Mouse (Mus musculus) midbrain, embryonic 12.5 days (tissue): ENCODE results near the gene Alg11. TPM values are rescaled to one million over a fixed set of nuclear protein-coding genes. Genes with fewer than 3 reads are reported as not detected.

Experiments
- ATAC-seq: fragments of 200-750 bp; cut with Nextera tagmentation; 2 replicates; pipeline ENCODE4 v1.8.0; 2017; ENCODE audit warnings: low read depth, moderate TSS enrichment, moderate library complexity; ENCODE audit not compliant: low FRiP score
- H3K27ac ChIP-seq: fragments of 300-500 bp; sonication (generic); replicated peaks from 2 replicates; pipeline ENCODE4 v1.5.1; 2016; ENCODE audit warnings: mild to moderate bottlenecking
- H3K27me3 ChIP-seq: fragments of 300-500 bp; sonication (generic); 2 replicates; pipeline ENCODE4 v1.6.1; 2016; ENCODE audit warnings: mild to moderate bottlenecking
- H3K36me3 ChIP-seq: fragments of 300-500 bp; sonication (generic); 2 replicates; pipeline ENCODE4 v1.6.1; 2016
- H3K4me1 ChIP-seq: fragments of 300-500 bp; sonication (generic); 2 replicates; pipeline ENCODE4 v1.6.1; 2016
- H3K4me2 ChIP-seq: fragments of 300-500 bp; sonication (generic); replicated peaks from 2 replicates; pipeline ENCODE4 v1.6.1; 2016; ENCODE audit warnings: mild to moderate bottlenecking, moderate library complexity
- H3K4me3 ChIP-seq: fragments of 300-500 bp; sonication (generic); 2 replicates; pipeline ENCODE4 v1.5.1; 2016; ENCODE audit warnings: mild to moderate bottlenecking
- H3K9ac ChIP-seq: fragments of 300-500 bp; sonication (generic); replicated peaks from 2 replicates; pipeline ENCODE4 v1.6.1; 2016; ENCODE audit warnings: mild to moderate bottlenecking, moderate library complexity
- H3K9me3 ChIP-seq: fragments of 300-500 bp; sonication (generic); 2 replicates; pipeline ENCODE4 v1.6.1; 2016; ENCODE audit warnings: mild to moderate bottlenecking
- WGBS: fragments of 180-500 bp; shearing (Covaris S2); methylation state at CpG from one replicate; pipeline ENCODE4 v1.1.7; 2016; 5-methylcytosine and 5-hydroxymethylcytosine counted together
- polyA plus RNA-seq: library from polyadenylated mRNA; unstranded; fragments of >200 nt; fragmentation: Nextera tagmentation; extraction: Ambion mirVana; gene quantifications from 2 replicates; pipeline ENCODE4 v1.2.1, GENCODE M21; 2016

Gene Alg11
- polyA plus RNA-seq, 1 experiment from 2014 or later = 31.7 TPM

- 83% methylated on average over 3 of the region's 3 CpGs for WGBS
- H3K4me1 ChIP-seq = peaks cover 12% of the 10 kb centered on the region; the same call in 1 of the 2 replicates
- no peaks in the 10 kb centered on the region for H3K36me3 ChIP-seq
- H3K4me2 ChIP-seq = no peak overlapping the region
- H3K27ac ChIP-seq = no peak overlapping the region
- ATAC-seq = no peak
- H3K27me3 ChIP-seq = no peaks in the 10 kb centered on the region; the same call in 1 of the 2 replicates
- H3K9me3 ChIP-seq = no peaks in the 10 kb centered on the region
- H3K4me3 ChIP-seq = no peak overlapping the region
- no peak overlapping the region for H3K9ac ChIP-seq
Measured at GRCm38 (mm10) chr8:22042515-22042914, 18.0 kb upstream of the Alg11 start.

- Histone ChIP-seq H3K36me3 (no peaks in the 10 kb centered on the region), H3K4me3 (no peak overlapping the region), H3K9ac (no peak overlapping the region), H3K27me3 (no peaks in the 10 kb centered on the region; the same call in 1 of the 2 replicates), H3K27ac (no peak overlapping the region), H3K4me2 (no peak overlapping the region), H3K9me3 (no peaks in the 10 kb centered on the region), H3K4me1 (peaks cover 12% of the 10 kb centered on the region; the same call in 1 of the 2 replicates)
- no peak for ATAC-seq
- 65% methylated on average over 12 of the region's 12 CpGs for WGBS
Measured at GRCm38 (mm10) chr8:22043706-22044105, 16.8 kb upstream of the Alg11 start.

GRCm38 (mm10) chr8:22047699-22048464 lies 12.6 kb upstream of the Alg11 start:
- Histone ChIP-seq H3K36me3 (no peaks in the 10 kb centered on the region), H3K4me3 (no peak overlapping the region), H3K4me2 (no peak overlapping the region), H3K4me1 (no peaks in the 10 kb centered on the region), H3K27me3 (no peaks in the 10 kb centered on the region), H3K27ac (no peak overlapping the region), H3K9ac (no peak overlapping the region), H3K9me3 (no peaks in the 10 kb centered on the region)
- WGBS = 72% methylated on average over 2 of the region's 2 CpGs
- ATAC-seq = peak; percentile 63; the same call in 1 of the 2 replicates

GRCm38 (mm10) chr8:22054674-22055491 lies 5.6 kb upstream of the Alg11 start:
- Histone ChIP-seq H3K4me3 (no peak overlapping the region), H3K4me2 (no peak overlapping the region), H3K27ac (no peak overlapping the region), H3K4me1 (no peaks in the 10 kb centered on the region), H3K9ac (no peak overlapping the region), H3K36me3 (no peaks in the 10 kb centered on the region), H3K27me3 (peaks cover 14% of the 10 kb centered on the region), H3K9me3 (no peaks in the 10 kb centered on the region)
- no peak for ATAC-seq
- 90% methylated on average over 12 of the region's 12 CpGs for WGBS

- H3K4me3 ChIP-seq = no peak overlapping the region
- H3K36me3 ChIP-seq = no peaks in the 10 kb centered on the region
- peaks cover 14% of the 10 kb centered on the region for H3K27me3 ChIP-seq
- ATAC-seq = no peak
- no peak overlapping the region for H3K9ac ChIP-seq
- H3K9me3 ChIP-seq = no peaks in the 10 kb centered on the region
- H3K27ac ChIP-seq = no peak overlapping the region
- no peak overlapping the region for H3K4me2 ChIP-seq
- WGBS = 98% methylated on average over 2 of the region's 2 CpGs
- no peaks in the 10 kb centered on the region for H3K4me1 ChIP-seq
Measured at GRCm38 (mm10) chr8:22055492-22055877, 5.0 kb upstream of the Alg11 start.

GRCm38 (mm10) chr8:22056850-22057249 lies 3.7 kb upstream of the Alg11 start:
- Histone ChIP-seq H3K36me3 (no peaks in the 10 kb centered on the region), H3K27ac (no peak overlapping the region), H3K4me2 (no peak overlapping the region), H3K4me1 (peaks cover 5% of the 10 kb centered on the region), H3K9ac (no peak overlapping the region), H3K27me3 (peaks cover 14% of the 10 kb centered on the region), H3K4me3 (no peak overlapping the region), H3K9me3 (no peaks in the 10 kb centered on the region)
- 83% methylated on average over 3 of the region's 3 CpGs for WGBS
- no peak for ATAC-seq

GRCm38 (mm10) chr8:22058368-22058767 lies 2.2 kb upstream of the Alg11 start:
- no peak overlapping the region for H3K4me3 ChIP-seq

GRCm38 (mm10) chr8:22059153-22059738 lies 1.3 kb upstream of the Alg11 start:
- WGBS = 36% methylated on average over 11 of the region's 11 CpGs
- Histone ChIP-seq H3K4me1 (peaks cover 5% of the 10 kb centered on the region), H3K27me3 (peaks cover 14% of the 10 kb centered on the region), H3K27ac (no peak overlapping the region), H3K4me3 (peak overlapping the region; percentile 70), H3K9ac (peak overlapping the region; percentile 64), H3K9me3 (no peaks in the 10 kb centered on the region), H3K36me3 (peaks cover 6% of the 10 kb centered on the region), H3K4me2 (peak overlapping the region; percentile 89)
- no peak for ATAC-seq

More at GRCm38 (mm10) chr8:22058368-22058767, 2.2 kb upstream of the Alg11 start:
- Histone ChIP-seq H3K4me1 (peaks cover 5% of the 10 kb centered on the region), H3K9me3 (no peaks in the 10 kb centered on the region), H3K27me3 (peaks cover 14% of the 10 kb centered on the region), H3K36me3 (peaks cover under 1% of the 10 kb centered on the region; the same call in 1 of the 2 replicates), H3K4me2 (no peak overlapping the region), H3K27ac (no peak overlapping the region), H3K9ac (no peak overlapping the region)
- 84% methylated on average over 9 of the region's 9 CpGs for WGBS
- ATAC-seq = no peak

GRCm38 (mm10) chr8:22059821-22060445 lies 588 bp upstream of the Alg11 start, which contains the start of gene Atp7b:
Atp7b (minus strand) TSS chr8:22060305.
- Histone ChIP-seq H3K4me2 (peak within 1 kb of the TSS; percentile 89), H3K9ac (peak within 1 kb of the TSS; percentile 64), H3K36me3 (peaks cover 12% of the 10 kb centered on the region), H3K9me3 (no peaks in the 10 kb centered on the region), H3K4me3 (peak within 1 kb of the TSS; percentile 70), H3K27ac (0 out of 2 replicates have a peak within 1 kb of the TSS, but pooled peaks have one; percentile 15), H3K27me3 (peaks cover 14% of the 10 kb centered on the region), H3K4me1 (peaks cover 5% of the 10 kb centered on the region)
- ATAC-seq = peak; percentile 93
- WGBS = under 1% methylated on average over 45 of the region's 46 CpGs

- Histone ChIP-seq H3K4me1 (peaks cover 5% of the 10 kb centered on the region), H3K36me3 (peaks cover 24% of the 10 kb centered on the region), H3K27me3 (peaks cover 14% of the 10 kb centered on the region), H3K4me3 (peak overlapping the region; percentile 70), H3K4me2 (peak overlapping the region; percentile 89), H3K9ac (peak overlapping the region; percentile 32; the same call in 1 of the 2 replicates), H3K27ac (no peak overlapping the region), H3K9me3 (no peaks in the 10 kb centered on the region)
- 5% methylated on average over 3 of the region's 3 CpGs for WGBS
- no peak for ATAC-seq
Measured at GRCm38 (mm10) chr8:22061126-22061525, 605 bp downstream of the Alg11 start.

- Histone ChIP-seq H3K9me3 (no peaks in the 10 kb centered on the region), H3K27me3 (no peaks in the 10 kb centered on the region), H3K27ac (no peak overlapping the region), H3K4me2 (no peak overlapping the region), H3K9ac (no peak overlapping the region), H3K4me1 (no peaks in the 10 kb centered on the region), H3K4me3 (no peak overlapping the region), H3K36me3 (no peaks in the 10 kb centered on the region)
- no peak for ATAC-seq
- WGBS = 91% methylated on average over 9 of the region's 9 CpGs
Measured at GRCm38 (mm10) chr8:22079313-22080007, 18.9 kb downstream of the Alg11 start.
